Mouse (Mus musculus) forebrain, embryonic 16.5 days (tissue): Measurements from ENCODE around the gene Ggct. TPM values are rescaled to one million over a fixed set of nuclear protein-coding genes. Genes with fewer than 3 reads are reported as not detected.

ENCODE experiments used
- ATAC-seq: fragments of 200-750 bp; cut with Nextera tagmentation; 2 replicates; pipeline ENCODE4 v1.8.0; 2017; ENCODE audit warnings: mild to moderate bottlenecking, moderate library complexity
- H3K27ac ChIP-seq: fragments of 300-500 bp; sonication (generic); 2 replicates; pipeline ENCODE4 v1.5.1; 2014; ENCODE audit warnings: low read length, control low read depth
- H3K27me3 ChIP-seq: fragments of 300-500 bp; sonication (generic); replicated peaks from 2 replicates; pipeline ENCODE4 v1.6.1; 2014; ENCODE audit warnings: low read length; ENCODE audit not compliant: control insufficient read depth, insufficient read depth
- H3K36me3 ChIP-seq: fragments of 300-500 bp; sonication (generic); 2 replicates; pipeline ENCODE4 v1.6.1; 2014; ENCODE audit not compliant: control insufficient read depth, insufficient read depth
- H3K4me1 ChIP-seq: fragments of 300-500 bp; sonication (generic); replicated peaks from 2 replicates; pipeline ENCODE4 v1.6.1; 2014; ENCODE audit warnings: low read length; ENCODE audit not compliant: control insufficient read depth, insufficient read depth
- H3K4me2 ChIP-seq: fragments of 300-500 bp; sonication (generic); 2 replicates; pipeline ENCODE4 v1.6.1; 2014; ENCODE audit warnings: mild to moderate bottlenecking, low read length, control low read depth
- H3K4me3 ChIP-seq: fragments of 300-500 bp; sonication (generic); replicated peaks from 2 replicates; pipeline ENCODE4 v1.5.1; 2014; ENCODE audit warnings: mild to moderate bottlenecking, low read length, control low read depth
- H3K9ac ChIP-seq: fragments of 300-500 bp; sonication (generic); replicated peaks from 2 replicates; pipeline ENCODE4 v1.6.1; 2014; ENCODE audit warnings: low read depth, low read length, control low read depth
- H3K9me3 ChIP-seq: fragments of 300-500 bp; sonication (generic); 2 replicates; pipeline ENCODE4 v1.6.1; 2016; ENCODE audit warnings: low read length; ENCODE audit not compliant: control insufficient read depth
- WGBS: fragments of 180-500 bp; shearing (Covaris S2); extraction: QIAGEN DNeasy Blood & Tissue Kit; methylation state at CpG from one replicate; pipeline ENCODE4 v1.1.7; 2014; 5-methylcytosine and 5-hydroxymethylcytosine counted together
- polyA plus RNA-seq: library from polyadenylated mRNA; unstranded; fragments of >200 nt; fragmentation: Nextera tagmentation; extraction: Ambion mirVana; gene quantifications from 2 replicates; pipeline ENCODE4 v1.2.1, GENCODE M21; 2015

The Ggct gene
- polyA plus RNA-seq, 1 experiment from 2014 or later, result 18.9 TPM

- WGBS, result 89% methylated on average over 8 of the region's 8 CpGs
- H3K4me3 ChIP-seq, result no peak overlapping the region
Measured at GRCm38 (mm10) chr6:54934313-54934712, 58.4 kb downstream of the Ggct start.

GRCm38 (mm10) chr6:54933866-54934265 is 58.9 kb downstream of the Ggct start:
- no peak overlapping the region for H3K4me3 ChIP-seq
- WGBS, result 89% methylated on average over 3 of the region's 3 CpGs
- no peaks in the 10 kb centered on the region for H3K36me3 ChIP-seq
- H3K4me2 ChIP-seq, result no peak overlapping the region
- no peaks in the 10 kb centered on the region for H3K27me3 ChIP-seq
- no peak for ATAC-seq
- no peaks in the 10 kb centered on the region for H3K4me1 ChIP-seq
- H3K9ac ChIP-seq, result no peak overlapping the region
- H3K9me3 ChIP-seq, result no peaks in the 10 kb centered on the region
- no peak overlapping the region for H3K27ac ChIP-seq

More at GRCm38 (mm10) chr6:54934313-54934712, 58.4 kb downstream of the Ggct start:
- Histone ChIP-seq H3K4me1 (no peaks in the 10 kb centered on the region), H3K27me3 (no peaks in the 10 kb centered on the region), H3K9me3 (no peaks in the 10 kb centered on the region), H3K27ac (no peak overlapping the region), H3K36me3 (no peaks in the 10 kb centered on the region), H3K4me2 (no peak overlapping the region), H3K9ac (no peak overlapping the region)
- ATAC-seq, result no peak

- no peak for ATAC-seq
- 83% methylated on average over 5 of the region's 5 CpGs for WGBS
- no peaks in the 10 kb centered on the region for H3K36me3 ChIP-seq
- no peaks in the 10 kb centered on the region for H3K27me3 ChIP-seq
- H3K4me1 ChIP-seq, result no peaks in the 10 kb centered on the region
- H3K9me3 ChIP-seq, result no peaks in the 10 kb centered on the region
- no peak overlapping the region for H3K27ac ChIP-seq
- H3K9ac ChIP-seq, result no peak overlapping the region
- no peak overlapping the region for H3K4me2 ChIP-seq
- no peak overlapping the region for H3K4me3 ChIP-seq
Measured at GRCm38 (mm10) chr6:54933216-54933615, 59.5 kb downstream of the Ggct start.

Other genes with a start within 250 kb of the Ggct start
- gene Znrf2, start 176.0 kb downstream of the Ggct start, polyA plus RNA-seq, result 19.5 and 23.2 TPM in 2 replicates
- 2.3 and 2.5 TPM in 2 replicates for gene Nod1, start 20.3 kb downstream of the Ggct start, polyA plus RNA-seq
- 229 and 233 TPM in 2 replicates for gene Gars, start 45.1 kb upstream of the Ggct start, polyA plus RNA-seq
- 0.29 and 1.3 TPM in 2 replicates for gene Crhr2, start 140.1 kb upstream of the Ggct start, polyA plus RNA-seq
- gene Inmt, start 182.1 kb upstream of the Ggct start, polyA plus RNA-seq, result 0.22 TPM in 1 of 2 replicates, not detected in the other
- 14.4 and 17.8 TPM in 2 replicates for gene Mindy4, start 210.4 kb upstream of the Ggct start, polyA plus RNA-seq